Mouse (Mus musculus) spleen, adult 2 months (tissue): ENCODE results near the gene Ankrd44.

Experiments used
- CTCF ChIP-seq: fragments of 200-500 bp; IDR thresholded peaks from 2 replicates; pipeline ENCODE4 v1.5.1; 2011; ENCODE audit warnings: mild to moderate bottlenecking, inconsistent platforms; ENCODE audit not compliant: insufficient read depth, insufficient read length, insufficient replicate concordance; ENCODE audit errors: extremely low read depth
- POLR2A ChIP-seq: fragments of 200-500 bp; IDR thresholded peaks from 2 replicates; pipeline ENCODE4 v1.6.1; 2011; ENCODE audit warnings: low read depth, low read length, inconsistent platforms

GRCm38 (mm10) chr1:54737472-54737871, 188.7 kb downstream of the Ankrd44 start:
- TF ChIP-seq CTCF (no peak), POLR2A (no peak)
